Mouse (Mus musculus): ENCODE data around the gene Tet2. TPM values are rescaled to one million over a fixed set of nuclear protein-coding genes. Genes with fewer than 3 reads are reported as not detected.

Gene Tet2
- polyA plus RNA-seq, 1 experiment from 2014 or later = 25.4 TPM

GRCm38 (mm10) chr3:133468883-133469282, 76.1 kb downstream of the Tet2 start:
- Histone ChIP-seq H3K4me1 (no peaks in the 10 kb centered on the region), H3K36me3 (replicated peaks) (peaks cover 40% of the 10 kb centered on the region), H3K27ac (no peak overlapping the region), H3K4me3 (no peak overlapping the region), H3K27me3 (replicated peaks) (no peaks in the 10 kb centered on the region), H3K4me2 (no peak overlapping the region), H3K9me3 (no peaks in the 10 kb centered on the region), H3K9ac (no peak overlapping the region)
- no peak for ATAC-seq (replicated peaks)
- 96% methylated on average over 7 of the region's 7 CpGs for WGBS

- H3K4me3 ChIP-seq = no peak overlapping the region
- peaks cover 21% of the 10 kb centered on the region for H3K36me3 ChIP-seq (replicated peaks)
- H3K9ac ChIP-seq = no peak overlapping the region
- no peak overlapping the region for H3K27ac ChIP-seq
- no peak overlapping the region for H3K4me2 ChIP-seq
- H3K4me1 ChIP-seq = no peaks in the 10 kb centered on the region
- no peaks in the 10 kb centered on the region for H3K9me3 ChIP-seq
- ATAC-seq (replicated peaks) = no peak
- WGBS = 95% methylated on average over 3 of the region's 3 CpGs
- no peaks in the 10 kb centered on the region for H3K27me3 ChIP-seq (replicated peaks)
Measured at GRCm38 (mm10) chr3:133463233-133463632, 81.7 kb downstream of the Tet2 start.

GRCm38 (mm10) chr3:133462485-133462884, 82.5 kb downstream of the Tet2 start:
- Histone ChIP-seq H3K4me3 (no peak overlapping the region), H3K36me3 (replicated peaks) (peaks cover 13% of the 10 kb centered on the region), H3K27me3 (replicated peaks) (no peaks in the 10 kb centered on the region), H3K9me3 (no peaks in the 10 kb centered on the region), H3K27ac (no peak overlapping the region), H3K4me1 (no peaks in the 10 kb centered on the region), H3K4me2 (no peak overlapping the region), H3K9ac (no peak overlapping the region)
- no peak for ATAC-seq (replicated peaks)
- WGBS = 91% methylated on average over 6 of the region's 6 CpGs

- ATAC-seq (replicated peaks) = no peak
- H3K36me3 ChIP-seq (replicated peaks) = peaks cover 9% of the 10 kb centered on the region; the same call in 1 of the 2 replicates
- no peak overlapping the region for H3K4me3 ChIP-seq
- H3K9me3 ChIP-seq = no peaks in the 10 kb centered on the region
- H3K9ac ChIP-seq = no peak overlapping the region
- 83% methylated on average over 3 of the region's 3 CpGs for WGBS
- no peaks in the 10 kb centered on the region for H3K4me1 ChIP-seq
- H3K27ac ChIP-seq = no peak overlapping the region
- no peaks in the 10 kb centered on the region for H3K27me3 ChIP-seq (replicated peaks)
- no peak overlapping the region for H3K4me2 ChIP-seq
Measured at GRCm38 (mm10) chr3:133462059-133462458, 82.9 kb downstream of the Tet2 start.

GRCm38 (mm10) chr3:133459174-133459573, 85.8 kb downstream of the Tet2 start:
- Histone ChIP-seq H3K27ac (no peak overlapping the region), H3K27me3 (replicated peaks) (no peaks in the 10 kb centered on the region), H3K36me3 (replicated peaks) (no peaks in the 10 kb centered on the region; the same call in 1 of the 2 replicates), H3K4me3 (no peak overlapping the region), H3K9ac (no peak overlapping the region), H3K9me3 (no peaks in the 10 kb centered on the region), H3K4me2 (no peak overlapping the region), H3K4me1 (no peaks in the 10 kb centered on the region)
- WGBS = 85% methylated on average over 1 of the region's 1 CpGs
- 0 out of 2 replicates have a peak, but pooled peaks have one; percentile 48 for ATAC-seq (replicated peaks)

- Histone ChIP-seq H3K9ac (no peak overlapping the region), H3K4me3 (no peak overlapping the region), H3K36me3 (replicated peaks) (no peaks in the 10 kb centered on the region), H3K4me2 (no peak overlapping the region), H3K4me1 (no peaks in the 10 kb centered on the region), H3K27me3 (replicated peaks) (no peaks in the 10 kb centered on the region), H3K27ac (no peak overlapping the region), H3K9me3 (no peaks in the 10 kb centered on the region)
- no peak for ATAC-seq (replicated peaks)
- 83% methylated on average over 8 of the region's 8 CpGs for WGBS
Measured at GRCm38 (mm10) chr3:133453896-133454295, 91.0 kb downstream of the Tet2 start.

- no peaks in the 10 kb centered on the region for H3K9me3 ChIP-seq
- ATAC-seq (replicated peaks) = no peak
- no peak overlapping the region for H3K9ac ChIP-seq
- H3K4me3 ChIP-seq = no peak overlapping the region
- no peaks in the 10 kb centered on the region for H3K27me3 ChIP-seq (replicated peaks)
- H3K4me1 ChIP-seq = no peaks in the 10 kb centered on the region
- no peak overlapping the region for H3K27ac ChIP-seq
- no peaks in the 10 kb centered on the region for H3K36me3 ChIP-seq (replicated peaks)
- WGBS = 95% methylated on average over 6 of the region's 6 CpGs
- H3K4me2 ChIP-seq = no peak overlapping the region
Measured at GRCm38 (mm10) chr3:133436919-133437320, 108.0 kb downstream of the Tet2 start.

GRCm38 (mm10) chr3:133436279-133436860, 108.6 kb downstream of the Tet2 start:
- Histone ChIP-seq H3K9ac (no peak overlapping the region), H3K4me1 (no peaks in the 10 kb centered on the region), H3K27me3 (replicated peaks) (no peaks in the 10 kb centered on the region), H3K36me3 (replicated peaks) (no peaks in the 10 kb centered on the region), H3K9me3 (no peaks in the 10 kb centered on the region), H3K4me3 (no peak overlapping the region), H3K27ac (no peak overlapping the region), H3K4me2 (no peak overlapping the region)
- 88% methylated on average over 4 of the region's 4 CpGs for whole genome bisulfite sequencing
- ATAC-seq (replicated peaks) = no peak

- no peak overlapping the region for H3K4me2 ChIP-seq
- no peak overlapping the region for H3K27ac ChIP-seq
- no peak for ATAC-seq (replicated peaks)
- WGBS = 93% methylated on average over 1 of the region's 1 CpGs
- no peaks in the 10 kb centered on the region for H3K27me3 ChIP-seq (replicated peaks)
- H3K9me3 ChIP-seq = no peaks in the 10 kb centered on the region
- H3K4me3 ChIP-seq = no peak overlapping the region
- H3K4me1 ChIP-seq = no peaks in the 10 kb centered on the region
- no peaks in the 10 kb centered on the region for H3K36me3 ChIP-seq (replicated peaks)
- no peak overlapping the region for H3K9ac ChIP-seq
Measured at GRCm38 (mm10) chr3:133435774-133436148, 109.2 kb downstream of the Tet2 start.

- Histone ChIP-seq H3K9me3 (no peaks in the 10 kb centered on the region), H3K9ac (no peak overlapping the region), H3K4me2 (no peak overlapping the region), H3K4me1 (no peaks in the 10 kb centered on the region), H3K4me3 (no peak overlapping the region), H3K27ac (no peak overlapping the region), H3K27me3 (replicated peaks) (no peaks in the 10 kb centered on the region), H3K36me3 (replicated peaks) (no peaks in the 10 kb centered on the region)
- 92% methylated on average over 6 of the region's 6 CpGs for WGBS
- ATAC-seq (replicated peaks) = no peak
Measured at GRCm38 (mm10) chr3:133435141-133435773, 109.7 kb downstream of the Tet2 start.

GRCm38 (mm10) chr3:133429394-133430173, 115.4 kb downstream of the Tet2 start:
- Histone ChIP-seq H3K4me2 (no peak overlapping the region), H3K9ac (no peak overlapping the region), H3K4me3 (no peak overlapping the region), H3K4me1 (no peaks in the 10 kb centered on the region), H3K36me3 (replicated peaks) (no peaks in the 10 kb centered on the region), H3K9me3 (no peaks in the 10 kb centered on the region), H3K27ac (no peak overlapping the region), H3K27me3 (replicated peaks) (no peaks in the 10 kb centered on the region)
- ATAC-seq (replicated peaks) = no peak
- 73% methylated on average over 4 of the region's 4 CpGs for WGBS

- Histone ChIP-seq H3K4me1 (no peaks in the 10 kb centered on the region), H3K9me3 (no peaks in the 10 kb centered on the region), H3K4me3 (no peak overlapping the region), H3K27me3 (replicated peaks) (no peaks in the 10 kb centered on the region), H3K36me3 (replicated peaks) (no peaks in the 10 kb centered on the region), H3K4me2 (no peak overlapping the region), H3K27ac (no peak overlapping the region), H3K9ac (no peak overlapping the region)
- no peak for ATAC-seq (replicated peaks)
- WGBS = 76% methylated on average over 4 of the region's 4 CpGs
Measured at GRCm38 (mm10) chr3:133428003-133428402, 116.9 kb downstream of the Tet2 start.

Data from midbrain, embryonic 15.5 days (tissue).